Mouse (Mus musculus): ENCODE results near the gene Itga5. TPM values are rescaled to one million over a fixed set of nuclear protein-coding genes. Genes with fewer than 3 reads are reported as not detected.

Itga5 gene
- polyA plus RNA-seq, 1 experiment from 2014 or later: 63.4 TPM

GRCm38 (mm10) chr15:103315011-103315502 is 51.5 kb downstream of the Itga5 start:
- no peaks in the 10 kb centered on the region for H3K9me3 ChIP-seq (ENCODE audit: control insufficient read depth, low read length)
- no peak overlapping the region for H3K27ac ChIP-seq (replicated peaks; ENCODE audit: low read depth, low read length)
- no peaks in the 10 kb centered on the region for H3K27me3 ChIP-seq (replicated peaks; ENCODE audit: control insufficient read depth, insufficient read depth, low read length)
- WGBS: 6% methylated on average over 14 of the region's 18 CpGs
- peaks cover 39% of the 10 kb centered on the region for H3K36me3 ChIP-seq (ENCODE audit: control insufficient read depth, insufficient read depth, low read length)
- peak overlapping the region; percentile 17 for H3K4me3 ChIP-seq (ENCODE audit: low read depth, low read length)
- peak overlapping the region; percentile 43; the same call in 1 of the 2 replicates for H3K9ac ChIP-seq (ENCODE audit: low read depth, low read length)
- H3K4me1 ChIP-seq (ENCODE audit: control insufficient read depth, insufficient read depth, low read length): peaks cover 10% of the 10 kb centered on the region; the same call in 1 of the 2 replicates
- DNase-seq (ENCODE audit: low spot score): peak; percentile 62
- H3K4me2 ChIP-seq (ENCODE audit: low read depth, low read length): peak overlapping the region; percentile 50
- peak; percentile 75 for ATAC-seq (ENCODE audit: low read depth)

DNA sequence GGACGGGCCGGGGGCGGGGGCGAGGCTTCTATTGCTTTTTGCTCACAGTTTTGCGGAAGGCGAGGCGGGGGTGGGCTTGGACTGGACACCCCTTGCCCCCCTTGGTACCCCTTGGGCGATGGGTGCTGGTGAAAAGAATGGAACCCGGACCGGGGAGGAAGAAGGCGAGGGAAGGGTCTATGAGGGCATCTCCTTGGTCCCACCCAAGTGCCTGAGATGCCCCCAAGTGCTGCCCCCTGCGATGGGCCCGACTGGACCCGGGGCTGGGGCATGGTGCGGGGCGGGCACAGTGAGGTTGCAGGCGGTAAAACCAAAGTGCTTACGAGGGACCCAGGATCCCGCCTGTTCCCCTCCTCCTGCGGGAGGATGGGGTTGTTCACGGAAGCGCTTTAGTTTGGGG is 52.4 kb downstream of the Itga5 start:
- Histone ChIP-seq H3K4me1 (ENCODE audit: control insufficient read depth, insufficient read depth, low read length) (peaks cover 10% of the 10 kb centered on the region; the same call in 1 of the 2 replicates), H3K27ac (replicated peaks; ENCODE audit: low read depth, low read length) (no peak overlapping the region), H3K9me3 (ENCODE audit: control insufficient read depth, low read length) (no peaks in the 10 kb centered on the region), H3K9ac (ENCODE audit: low read depth, low read length) (peak overlapping the region; percentile 43; the same call in 1 of the 2 replicates), H3K27me3 (replicated peaks; ENCODE audit: control insufficient read depth, insufficient read depth, low read length) (no peaks in the 10 kb centered on the region), H3K36me3 (ENCODE audit: control insufficient read depth, insufficient read depth, low read length) (peaks cover 34% of the 10 kb centered on the region), H3K4me2 (ENCODE audit: low read depth, low read length) (peak overlapping the region; percentile 50), H3K4me3 (ENCODE audit: low read depth, low read length) (peak overlapping the region; percentile 17)
- ATAC-seq (ENCODE audit: low read depth) (no peak), DNase-seq (ENCODE audit: low spot score) (no peak)
- WGBS: 64% methylated on average over 15 of the region's 22 CpGs

- no peak overlapping the region for H3K27ac ChIP-seq (replicated peaks; ENCODE audit: low read depth, low read length)
- WGBS: 21% methylated on average over 18 of the region's 18 CpGs
- ATAC-seq (ENCODE audit: low read depth): no peak
- H3K36me3 ChIP-seq (ENCODE audit: control insufficient read depth, insufficient read depth, low read length): peaks cover 29% of the 10 kb centered on the region
- H3K27me3 ChIP-seq (replicated peaks; ENCODE audit: control insufficient read depth, insufficient read depth, low read length): no peaks in the 10 kb centered on the region
- peaks cover 10% of the 10 kb centered on the region; the same call in 1 of the 2 replicates for H3K4me1 ChIP-seq (ENCODE audit: control insufficient read depth, insufficient read depth, low read length)
- H3K4me3 ChIP-seq (ENCODE audit: low read depth, low read length): no peak overlapping the region
- H3K9ac ChIP-seq (ENCODE audit: low read depth, low read length): no peak overlapping the region
- peak; percentile 89 for DNase-seq (ENCODE audit: low spot score)
- H3K4me2 ChIP-seq (ENCODE audit: low read depth, low read length): no peak overlapping the region; the same call in 1 of the 2 replicates
- H3K9me3 ChIP-seq (ENCODE audit: control insufficient read depth, low read length): no peaks in the 10 kb centered on the region
These were observed 53.0 kb downstream of the Itga5 start for GRCm38 (mm10) chr15:103313495-103314095.

GRCm38 (mm10) chr15:103310365-103310910 is 56.1 kb downstream of the Itga5 start, which contains the start of gene Gpr84:
Gpr84 (minus strand) TSS chr15:103310612.
- no peaks in the 10 kb centered on the region for H3K27me3 ChIP-seq (replicated peaks; ENCODE audit: control insufficient read depth, insufficient read depth, low read length)
- peaks cover 11% of the 10 kb centered on the region; the same call in 1 of the 2 replicates for H3K4me1 ChIP-seq (ENCODE audit: control insufficient read depth, insufficient read depth, low read length)
- no peak for ATAC-seq (ENCODE audit: low read depth)
- no peak within 1 kb of the TSS for H3K4me3 ChIP-seq (ENCODE audit: low read depth, low read length)
- no peak within 1 kb of the TSS for H3K9ac ChIP-seq (ENCODE audit: low read depth, low read length)
- no peak within 1 kb of the TSS for H3K27ac ChIP-seq (replicated peaks; ENCODE audit: low read depth, low read length)
- no peaks in the 10 kb centered on the region for H3K9me3 ChIP-seq (ENCODE audit: control insufficient read depth, low read length)
- H3K36me3 ChIP-seq (ENCODE audit: control insufficient read depth, insufficient read depth, low read length): 0 out of 2 replicates have a peak, but pooled peaks cover under 1% of the 10 kb centered on the region
- H3K4me2 ChIP-seq (ENCODE audit: low read depth, low read length): no peak within 1 kb of the TSS
- 48% methylated on average over 6 of the region's 6 CpGs for WGBS
- DNase-seq (ENCODE audit: low spot score): no peak

- Histone ChIP-seq H3K27ac (replicated peaks; ENCODE audit: low read depth, low read length) (no peak overlapping the region), H3K9ac (ENCODE audit: low read depth, low read length) (0 out of 2 replicates have a peak overlapping the region, but pooled peaks have one; percentile 34), H3K9me3 (ENCODE audit: control insufficient read depth, low read length) (no peaks in the 10 kb centered on the region), H3K4me1 (ENCODE audit: control insufficient read depth, insufficient read depth, low read length) (peaks cover 16% of the 10 kb centered on the region), H3K36me3 (ENCODE audit: control insufficient read depth, insufficient read depth, low read length) (no peaks in the 10 kb centered on the region), H3K27me3 (replicated peaks; ENCODE audit: control insufficient read depth, insufficient read depth, low read length) (no peaks in the 10 kb centered on the region), H3K4me2 (ENCODE audit: low read depth, low read length) (peak overlapping the region; percentile 13; the same call in 1 of the 2 replicates), H3K4me3 (ENCODE audit: low read depth, low read length) (no peak overlapping the region)
- 64% methylated on average over 26 of the region's 26 CpGs for WGBS
- DNase-seq (ENCODE audit: low spot score): no peak
- ATAC-seq (ENCODE audit: low read depth): no peak
These were observed 57.5 kb downstream of the Itga5 start for GRCm38 (mm10) chr15:103308876-103309580.

GRCm38 (mm10) chr15:103308056-103308875 is 58.3 kb downstream of the Itga5 start:
- no peaks in the 10 kb centered on the region for H3K27me3 ChIP-seq (replicated peaks; ENCODE audit: control insufficient read depth, insufficient read depth, low read length)
- ATAC-seq (ENCODE audit: low read depth): no peak
- no peaks in the 10 kb centered on the region for H3K36me3 ChIP-seq (ENCODE audit: control insufficient read depth, insufficient read depth, low read length)
- no peaks in the 10 kb centered on the region for H3K9me3 ChIP-seq (ENCODE audit: control insufficient read depth, low read length)
- no peak overlapping the region for H3K4me3 ChIP-seq (ENCODE audit: low read depth, low read length)
- H3K9ac ChIP-seq (ENCODE audit: low read depth, low read length): 0 out of 2 replicates have a peak overlapping the region, but pooled peaks have one; percentile 34
- H3K4me1 ChIP-seq (ENCODE audit: control insufficient read depth, insufficient read depth, low read length): peaks cover 22% of the 10 kb centered on the region
- peak overlapping the region; percentile 13; the same call in 1 of the 2 replicates for H3K4me2 ChIP-seq (ENCODE audit: low read depth, low read length)
- DNase-seq (ENCODE audit: low spot score): no peak
- no peak overlapping the region for H3K27ac ChIP-seq (replicated peaks; ENCODE audit: low read depth, low read length)
- WGBS: 46% methylated on average over 28 of the region's 28 CpGs

GRCm38 (mm10) chr15:103307125-103307524 is 59.4 kb downstream of the Itga5 start:
- no peaks in the 10 kb centered on the region for H3K9me3 ChIP-seq (ENCODE audit: control insufficient read depth, low read length)
- H3K36me3 ChIP-seq (ENCODE audit: control insufficient read depth, insufficient read depth, low read length): no peaks in the 10 kb centered on the region
- no peaks in the 10 kb centered on the region for H3K27me3 ChIP-seq (replicated peaks; ENCODE audit: control insufficient read depth, insufficient read depth, low read length)
- H3K27ac ChIP-seq (replicated peaks; ENCODE audit: low read depth, low read length): peak overlapping the region; percentile 65
- no peak for ATAC-seq (ENCODE audit: low read depth)
- H3K4me3 ChIP-seq (ENCODE audit: low read depth, low read length): no peak overlapping the region
- H3K4me2 ChIP-seq (ENCODE audit: low read depth, low read length): no peak overlapping the region
- peaks cover 33% of the 10 kb centered on the region for H3K4me1 ChIP-seq (ENCODE audit: control insufficient read depth, insufficient read depth, low read length)
- DNase-seq (ENCODE audit: low spot score): peak; percentile 93
- 0% methylated on average over 7 of the region's 7 CpGs for WGBS
- H3K9ac ChIP-seq (ENCODE audit: low read depth, low read length): no peak overlapping the region

All from embryonic facial prominence, embryonic 14.5 days (tissue).